Mouse (Mus musculus) G1E (cell line): Measurements from ENCODE around the gene Gm20425.

Experiments
- CTCF ChIP-seq: IDR thresholded peaks from 2 replicates; pipeline ENCODE4 v1.5.1; 2012; ENCODE audit warnings: low read depth, low read length, inconsistent platforms, mixed read lengths
- GATA1 ChIP-seq: IDR thresholded peaks from 2 replicates; pipeline ENCODE4 v1.6.1; 2012; ENCODE audit warnings: borderline replicate concordance, low read length, inconsistent platforms, mixed read lengths
- GATA2 ChIP-seq: IDR thresholded peaks from 2 replicates; pipeline ENCODE4 v1.6.1; 2012; ENCODE audit warnings: low read depth, low read length, inconsistent platforms, borderline replicate concordance
- POLR2AphosphoS5 ChIP-seq: IDR thresholded peaks from 2 replicates; pipeline ENCODE4 v1.6.1; 2012; ENCODE audit warnings: low read depth, low read length, inconsistent platforms; ENCODE audit not compliant: insufficient replicate concordance
- TAL1 ChIP-seq: conservative IDR thresholded peaks from 2 replicates; pipeline ENCODE4 v1.6.1; 2012; ENCODE audit warnings: low read depth, low read length, inconsistent platforms, mixed read lengths

DNA sequence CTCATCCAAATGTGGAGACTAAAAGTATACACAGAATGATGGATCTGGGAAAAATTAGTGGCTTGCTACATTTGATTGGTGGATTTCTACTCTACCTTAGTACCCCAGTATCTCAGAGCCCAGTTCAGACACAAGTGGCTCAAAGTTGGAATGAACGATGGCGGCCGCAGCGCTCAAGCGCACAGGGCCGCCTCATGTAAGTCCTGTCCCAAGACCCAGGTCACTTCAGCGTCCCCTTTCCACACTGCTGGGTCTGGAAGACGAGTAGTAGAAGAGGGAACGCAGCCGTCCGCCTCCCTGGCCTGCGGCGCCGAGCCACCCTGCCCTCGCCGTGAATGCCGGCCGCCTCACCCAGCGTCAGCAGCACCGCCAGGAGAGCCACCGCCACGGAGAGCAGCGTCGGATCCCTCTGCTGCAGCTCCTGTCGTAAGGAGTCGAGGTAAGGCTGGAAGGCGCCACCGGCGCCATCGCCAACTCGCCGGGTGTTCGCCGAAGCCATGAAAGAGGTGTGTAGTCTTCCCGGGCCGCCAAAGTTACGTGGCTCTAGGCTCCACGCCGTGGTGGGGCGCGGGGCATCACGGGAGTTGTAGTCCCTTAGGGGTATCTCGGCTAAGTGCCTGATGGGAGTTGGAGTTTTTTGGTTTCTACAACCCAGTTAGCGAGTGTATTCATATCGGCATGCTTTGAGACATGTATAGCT lies 28.4 kb downstream of the Gm20425 start, which contains the start of gene Srprb:
- no peak for TF ChIP-seq CTCF
- TF ChIP-seq GATA1, result no peak
- TF ChIP-seq POLR2AphosphoS5, result no peak
- TF ChIP-seq GATA2, result no peak
- no peak for TF ChIP-seq TAL1
